Mouse (Mus musculus): ENCODE data around the gene Atxn1. TPM values are rescaled to one million over a fixed set of nuclear protein-coding genes. Genes with fewer than 3 reads are reported as not detected.

The Atxn1 gene
- total and polyA plus RNA-seq, 3 experiments, result 7.5 to 30.1 (median 27.3) TPM

- Histone ChIP-seq H3K79me2 (replicated peaks; ENCODE audit: control insufficient read depth, insufficient read depth, low read length) (no peaks in the 10 kb centered on the region), H3K4me3 (no peak overlapping the region), H3K36me3 (ENCODE audit: control insufficient read depth, insufficient read depth, low read length) (peaks cover 6% of the 10 kb centered on the region; the same call in 1 of the 2 replicates), H3K27me3 (ENCODE audit: control insufficient read depth, insufficient read depth, low read length) (no peaks in the 10 kb centered on the region), H3K4me1 (ENCODE audit: control insufficient read depth, insufficient read depth, low read length) (peaks cover 11% of the 10 kb centered on the region), H3K9ac (ENCODE audit: low read depth, low read length) (0 out of 2 replicates have a peak overlapping the region, but pooled peaks have one; percentile 5), H3K27ac (peak overlapping the region; percentile 64)
- intact Hi-C loops (cut with DNase I), result loop anchor here (2.0 kb wide), 1 partner anchor 33 kb away; no protein-coding TSS in a partner anchor
- DNase-seq, result no peak
- TF ChIP-seq EP300 (IDR thresholded peaks at IDR 0.05; ENCODE audit: insufficient read depth, low read depth, low read length) (no peak; the same call in 1 of the 2 replicates), CTCF (IDR thresholded peaks at IDR 0.05) (no peak), POLR2A (IDR thresholded peaks at IDR 0.05; ENCODE audit: insufficient read depth, low read depth, low read length) (no peak)
- WGBS, result 56% methylated on average over 9 of the region's 9 CpGs
Measured at GRCm38 (mm10) chr13:45538091-45538490, 426.7 kb downstream of the Atxn1 start.

GRCm38 (mm10) chr13:45537110-45537509 is 427.7 kb downstream of the Atxn1 start:
- TF ChIP-seq POLR2A (IDR thresholded peaks at IDR 0.05; ENCODE audit: insufficient read depth, low read depth, low read length), result no peak
- TF ChIP-seq EP300 (IDR thresholded peaks at IDR 0.05; ENCODE audit: insufficient read depth, low read depth, low read length), result peak; percentile 71; the same call in 1 of the 2 replicates
- no peak for TF ChIP-seq CTCF (IDR thresholded peaks at IDR 0.05)
- peak in 1 of 2 experiments; percentile 70 for DNase-seq
- H3K4me3 ChIP-seq, result no peak overlapping the region
- H3K36me3 ChIP-seq (ENCODE audit: control insufficient read depth, insufficient read depth, low read length), result peaks cover 6% of the 10 kb centered on the region; the same call in 1 of the 2 replicates
- H3K27ac ChIP-seq, result peak overlapping the region; percentile 77
- H3K9ac ChIP-seq (ENCODE audit: low read depth, low read length), result no peak overlapping the region
- 26% methylated on average over 9 of the region's 9 CpGs for WGBS
- no peaks in the 10 kb centered on the region for H3K79me2 ChIP-seq (replicated peaks; ENCODE audit: control insufficient read depth, insufficient read depth, low read length)
- peaks cover 11% of the 10 kb centered on the region for H3K4me1 ChIP-seq (ENCODE audit: control insufficient read depth, insufficient read depth, low read length)
- no peaks in the 10 kb centered on the region for H3K27me3 ChIP-seq (ENCODE audit: control insufficient read depth, insufficient read depth, low read length)
- intact Hi-C loops (cut with DNase I), result no loop called here

GRCm38 (mm10) chr13:45535731-45536453 is 428.9 kb downstream of the Atxn1 start:
- no peak for DNase-seq
- no peaks in the 10 kb centered on the region for H3K79me2 ChIP-seq (replicated peaks; ENCODE audit: control insufficient read depth, insufficient read depth, low read length)
- TF ChIP-seq POLR2A (IDR thresholded peaks at IDR 0.05; ENCODE audit: insufficient read depth, low read depth, low read length) (no peak), EP300 (IDR thresholded peaks at IDR 0.05; ENCODE audit: insufficient read depth, low read depth, low read length) (no peak), CTCF (IDR thresholded peaks at IDR 0.05) (no peak)
- no peak overlapping the region for H3K9ac ChIP-seq (ENCODE audit: low read depth, low read length)
- H3K36me3 ChIP-seq (ENCODE audit: control insufficient read depth, insufficient read depth, low read length), result peaks cover 9% of the 10 kb centered on the region; the same call in 1 of the 2 replicates
- no peaks in the 10 kb centered on the region for H3K27me3 ChIP-seq (ENCODE audit: control insufficient read depth, insufficient read depth, low read length)
- WGBS, result 65% methylated on average over 9 of the region's 9 CpGs
- intact Hi-C loops (cut with DNase I), result no loop called here
- H3K4me3 ChIP-seq, result no peak overlapping the region
- H3K27ac ChIP-seq, result peak overlapping the region; percentile 77
- peaks cover 16% of the 10 kb centered on the region for H3K4me1 ChIP-seq (ENCODE audit: control insufficient read depth, insufficient read depth, low read length)

GRCm38 (mm10) chr13:45530754-45531153 is 434.1 kb downstream of the Atxn1 start:
- Histone ChIP-seq H3K27me3 (ENCODE audit: control insufficient read depth, insufficient read depth, low read length) (no peaks in the 10 kb centered on the region), H3K36me3 (ENCODE audit: control insufficient read depth, insufficient read depth, low read length) (peaks cover 13% of the 10 kb centered on the region), H3K9ac (ENCODE audit: low read depth, low read length) (peak overlapping the region; percentile 22), H3K4me3 (no peak overlapping the region), H3K4me1 (ENCODE audit: control insufficient read depth, insufficient read depth, low read length) (peaks cover 18% of the 10 kb centered on the region), H3K27ac (peak overlapping the region; percentile 83), H3K79me2 (replicated peaks; ENCODE audit: control insufficient read depth, insufficient read depth, low read length) (no peaks in the 10 kb centered on the region)
- TF ChIP-seq POLR2A (IDR thresholded peaks at IDR 0.05; ENCODE audit: insufficient read depth, low read depth, low read length) (peak; percentile 37; the same call in 1 of the 2 replicates), CTCF (IDR thresholded peaks at IDR 0.05) (no peak), EP300 (IDR thresholded peaks at IDR 0.05; ENCODE audit: insufficient read depth, low read depth, low read length) (0 out of 2 replicates have a peak, but pooled peaks have one; percentile 22)
- WGBS, result 21% methylated on average over 6 of the region's 6 CpGs
- intact Hi-C loops (cut with DNase I), result no loop called here
- peak in 1 of 2 experiments; percentile 37 for DNase-seq

GRCm38 (mm10) chr13:45528787-45529186 is 436.0 kb downstream of the Atxn1 start:
- 45% methylated on average over 4 of the region's 4 CpGs for WGBS
- H3K36me3 ChIP-seq (ENCODE audit: control insufficient read depth, insufficient read depth, low read length), result peaks cover 13% of the 10 kb centered on the region
- H3K9ac ChIP-seq (ENCODE audit: low read depth, low read length), result no peak overlapping the region
- intact Hi-C loops (cut with DNase I), result no loop called here
- H3K79me2 ChIP-seq (replicated peaks; ENCODE audit: control insufficient read depth, insufficient read depth, low read length), result no peaks in the 10 kb centered on the region
- H3K27ac ChIP-seq, result peak overlapping the region; percentile 83
- peaks cover 13% of the 10 kb centered on the region; the same call in 1 of the 2 replicates for H3K4me1 ChIP-seq (ENCODE audit: control insufficient read depth, insufficient read depth, low read length)
- no peak for DNase-seq
- no peak overlapping the region for H3K4me3 ChIP-seq
- TF ChIP-seq POLR2A (IDR thresholded peaks at IDR 0.05; ENCODE audit: insufficient read depth, low read depth, low read length) (no peak), CTCF (IDR thresholded peaks at IDR 0.05) (no peak), EP300 (IDR thresholded peaks at IDR 0.05; ENCODE audit: insufficient read depth, low read depth, low read length) (no peak)
- H3K27me3 ChIP-seq (ENCODE audit: control insufficient read depth, insufficient read depth, low read length), result no peaks in the 10 kb centered on the region

Data from heart, adult 2 months (tissue).